Mouse (Mus musculus) heart, adult 2 months (tissue): Measurements from ENCODE around the gene Gm37240. TPM values are rescaled to one million over a fixed set of nuclear protein-coding genes. Genes with fewer than 3 reads are reported as not detected.

Experiments
- DNase-seq, 2 experiments: peaks; one replicate each; pipeline ENCODE4 v3.0.0; 2021
- H3K27ac ChIP-seq: fragments of 200-600 bp; 2 replicates; pipeline ENCODE4 v1.8.1; 2022
- H3K27me3 ChIP-seq: fragments of 200-500 bp; 2 replicates; pipeline ENCODE4 v1.6.1; 2012; ENCODE audit warnings: mild to moderate bottlenecking, low read length, inconsistent platforms, mixed read lengths; ENCODE audit not compliant: control insufficient read depth, insufficient read depth
- H3K36me3 ChIP-seq: fragments of 200-500 bp; 2 replicates; pipeline ENCODE4 v1.6.1; 2012; ENCODE audit warnings: low read length, inconsistent platforms; ENCODE audit not compliant: control insufficient read depth, insufficient read depth
- H3K4me1 ChIP-seq: fragments of 200-500 bp; 2 replicates; pipeline ENCODE4 v1.6.1; 2011; ENCODE audit warnings: low read length; ENCODE audit not compliant: control insufficient read depth, insufficient read depth
- H3K4me3 ChIP-seq: fragments of 200-600 bp; 2 replicates; pipeline ENCODE4 v1.8.1; 2022
- H3K79me2 ChIP-seq: fragments of 200-500 bp; replicated peaks from 2 replicates; pipeline ENCODE4 v1.6.1; 2012; ENCODE audit warnings: mild to moderate bottlenecking, inconsistent platforms, low read length, moderate library complexity, mixed read lengths; ENCODE audit not compliant: control insufficient read depth, insufficient read depth
- H3K9ac ChIP-seq: fragments of 200-500 bp; 2 replicates; pipeline ENCODE4 v1.6.1; 2012; ENCODE audit warnings: low read depth, mild to moderate bottlenecking, control low read depth, inconsistent platforms, low read length, mixed read lengths
- CTCF ChIP-seq: fragments of 200-600 bp; IDR thresholded peaks from 2 replicates; pipeline ENCODE4 v1.8.1; 2022; ENCODE audit warnings: antibody characterized with exemption, mild to moderate bottlenecking, moderate library complexity
- EP300 ChIP-seq: fragments of 200-500 bp; IDR thresholded peaks from 2 replicates; pipeline ENCODE4 v1.6.1; 2011; ENCODE audit warnings: low read depth, low read length, control low read depth; ENCODE audit not compliant: insufficient read depth
- POLR2A ChIP-seq: fragments of 200-500 bp; IDR thresholded peaks from 2 replicates; pipeline ENCODE4 v1.6.1; 2011; ENCODE audit warnings: mild to moderate bottlenecking, low read depth, low read length, control low read depth; ENCODE audit not compliant: insufficient read depth
- WGBS: fragments of 180-500 bp; shearing (Covaris S2); methylation state at CpG from one replicate; pipeline ENCODE4 v1.1.7; 2018; 5-methylcytosine and 5-hydroxymethylcytosine counted together
- intact Hi-C: fragments of 180-260 bp; cut with DNase I; formaldehyde crosslinking; loops from one replicate; pipeline ENCODE4 v1.15.1; 2025
- polyA plus RNA-seq: library from polyadenylated mRNA; depleted of rRNA; stranded (reverse); fragments of >200 nt; gene quantifications from 2 replicates; pipeline ENCODE4 v1.2.3, GENCODE M21; 2012
- total RNA-seq, 2 experiments: library from RNA; stranded (reverse); gene quantifications; 2 replicates each; pipeline ENCODE4 v1.2.3; 2021

Gm37240 gene
- total and polyA plus RNA-seq, 3 experiments = 25.0 to 45.3 (median 36.6) TPM

- 34% methylated on average over 19 of the region's 19 CpGs for WGBS
- H3K27ac ChIP-seq = no peak overlapping the region
- intact Hi-C loops = no loop called here
- H3K9ac ChIP-seq = peak overlapping the region; percentile 54; the same call in 1 of the 2 replicates
- no peaks in the 10 kb centered on the region for H3K4me1 ChIP-seq
- no peak for TF ChIP-seq EP300
- no peak for TF ChIP-seq POLR2A
- TF ChIP-seq CTCF = no peak
- no peaks in the 10 kb centered on the region for H3K79me2 ChIP-seq
- no peaks in the 10 kb centered on the region for H3K36me3 ChIP-seq
- H3K4me3 ChIP-seq = peak overlapping the region; percentile 25
- peak; percentile 9 to 22 for DNase-seq
- H3K27me3 ChIP-seq = no peaks in the 10 kb centered on the region
These were observed 700.6 kb downstream of the Gm37240 start for GRCm38 (mm10) chr3:85186661-85187076.

GRCm38 (mm10) chr3:85185827-85186226, 701.5 kb downstream of the Gm37240 start:
- no peaks in the 10 kb centered on the region for H3K79me2 ChIP-seq
- no peak overlapping the region for H3K4me3 ChIP-seq
- no peak for TF ChIP-seq EP300
- no peak for TF ChIP-seq POLR2A
- no peak for TF ChIP-seq CTCF
- intact Hi-C loops = no loop called here
- DNase-seq = no peak
- H3K9ac ChIP-seq = no peak overlapping the region
- no peaks in the 10 kb centered on the region for H3K4me1 ChIP-seq
- H3K36me3 ChIP-seq = no peaks in the 10 kb centered on the region
- H3K27ac ChIP-seq = no peak overlapping the region
- WGBS = 65% methylated on average over 12 of the region's 12 CpGs
- no peaks in the 10 kb centered on the region for H3K27me3 ChIP-seq

- no peak for DNase-seq
- intact Hi-C loops = no loop called here
These were observed 702.4 kb downstream of the Gm37240 start for GRCm38 (mm10) chr3:85184916-85185315.

GRCm38 (mm10) chr3:85184151-85184550, 703.2 kb downstream of the Gm37240 start:
- 32% methylated on average over 6 of the region's 6 CpGs for WGBS
- TF ChIP-seq CTCF (no peak), POLR2A (no peak), EP300 (no peak)
- intact Hi-C loops = no loop called here

More at GRCm38 (mm10) chr3:85184916-85185315, 702.4 kb downstream of the Gm37240 start:
- WGBS = 59% methylated on average over 11 of the region's 11 CpGs
- Histone ChIP-seq H3K4me3 (no peak overlapping the region), H3K79me2 (no peaks in the 10 kb centered on the region), H3K4me1 (no peaks in the 10 kb centered on the region), H3K9ac (no peak overlapping the region), H3K27me3 (no peaks in the 10 kb centered on the region), H3K27ac (no peak overlapping the region), H3K36me3 (no peaks in the 10 kb centered on the region)
- no peak for TF ChIP-seq EP300
- no peak for TF ChIP-seq POLR2A
- TF ChIP-seq CTCF = no peak

GRCm38 (mm10) chr3:85176736-85177135, 710.6 kb downstream of the Gm37240 start:
- H3K4me3 ChIP-seq = no peak overlapping the region
- 76% methylated on average over 1 of the region's 1 CpGs for WGBS
- no peak for DNase-seq

More at GRCm38 (mm10) chr3:85184151-85184550, 703.2 kb downstream of the Gm37240 start:
- H3K9ac ChIP-seq = no peak overlapping the region
- no peaks in the 10 kb centered on the region for H3K36me3 ChIP-seq
- no peak for DNase-seq
- no peaks in the 10 kb centered on the region for H3K79me2 ChIP-seq
- H3K27me3 ChIP-seq = no peaks in the 10 kb centered on the region
- H3K4me1 ChIP-seq = no peaks in the 10 kb centered on the region
- no peak overlapping the region for H3K4me3 ChIP-seq
- H3K27ac ChIP-seq = no peak overlapping the region

GRCm38 (mm10) chr3:85174542-85175469, 712.5 kb downstream of the Gm37240 start:
- 54% methylated on average over 28 of the region's 28 CpGs for WGBS
- intact Hi-C loops = no loop called here
- no peak for DNase-seq
- no peak overlapping the region for H3K27ac ChIP-seq
- H3K4me3 ChIP-seq = no peak overlapping the region
- H3K4me1 ChIP-seq = no peaks in the 10 kb centered on the region
- TF ChIP-seq EP300 (no peak), POLR2A (no peak), CTCF (no peak)
- H3K79me2 ChIP-seq = no peaks in the 10 kb centered on the region
- no peak overlapping the region for H3K9ac ChIP-seq
- no peaks in the 10 kb centered on the region for H3K27me3 ChIP-seq
- no peaks in the 10 kb centered on the region for H3K36me3 ChIP-seq

More at GRCm38 (mm10) chr3:85176736-85177135, 710.6 kb downstream of the Gm37240 start:
- Histone ChIP-seq H3K27ac (no peak overlapping the region), H3K4me1 (no peaks in the 10 kb centered on the region), H3K9ac (no peak overlapping the region), H3K36me3 (no peaks in the 10 kb centered on the region), H3K27me3 (no peaks in the 10 kb centered on the region), H3K79me2 (no peaks in the 10 kb centered on the region)
- intact Hi-C loops = no loop called here
- no peak for TF ChIP-seq EP300
